Mouse (Mus musculus) midbrain, embryonic 15.5 days (tissue): ENCODE results near the gene Iqcf6. TPM values are rescaled to one million over a fixed set of nuclear protein-coding genes. Genes with fewer than 3 reads are reported as not detected.

Experiments used
- ATAC-seq: fragments of 200-750 bp; cut with Nextera tagmentation; replicated peaks from 2 replicates; pipeline ENCODE4 v1.8.0; 2017; ENCODE audit warnings: moderate TSS enrichment
- H3K27ac ChIP-seq: fragments of 300-500 bp; sonication (generic); 2 replicates; pipeline ENCODE4 v1.5.1; 2015; ENCODE audit warnings: mild to moderate bottlenecking, inconsistent platforms
- H3K27me3 ChIP-seq: fragments of 300-500 bp; sonication (generic); replicated peaks from 2 replicates; pipeline ENCODE4 v1.6.1; 2015; ENCODE audit warnings: inconsistent platforms
- H3K36me3 ChIP-seq: fragments of 300-500 bp; sonication (generic); replicated peaks from 2 replicates; pipeline ENCODE4 v1.6.1; 2015; ENCODE audit warnings: inconsistent platforms
- H3K4me1 ChIP-seq: fragments of 300-500 bp; sonication (generic); 2 replicates; pipeline ENCODE4 v1.6.1; 2015; ENCODE audit warnings: inconsistent platforms
- H3K4me2 ChIP-seq: fragments of 300-500 bp; sonication (generic); 2 replicates; pipeline ENCODE4 v1.6.1; 2015; ENCODE audit warnings: inconsistent platforms, mild to moderate bottlenecking, moderate library complexity
- H3K4me3 ChIP-seq: fragments of 300-500 bp; sonication (generic); 2 replicates; pipeline ENCODE4 v1.5.1; 2015; ENCODE audit warnings: mild to moderate bottlenecking, inconsistent platforms
- H3K9ac ChIP-seq: fragments of 300-500 bp; sonication (generic); 2 replicates; pipeline ENCODE4 v1.6.1; 2015; ENCODE audit warnings: mild to moderate bottlenecking, inconsistent platforms
- H3K9me3 ChIP-seq: fragments of 300-500 bp; sonication (generic); 2 replicates; pipeline ENCODE4 v1.6.1; 2016; ENCODE audit warnings: inconsistent platforms
- WGBS: fragments of 180-500 bp; shearing (Covaris S2); methylation state at CpG from one replicate; pipeline ENCODE4 v1.1.7; 2015; ENCODE audit warnings: mixed read lengths; 5-methylcytosine and 5-hydroxymethylcytosine counted together
- polyA plus RNA-seq: library from polyadenylated mRNA; unstranded; fragments of >200 nt; fragmentation: Nextera tagmentation; extraction: Ambion mirVana; gene quantifications from 2 replicates; pipeline ENCODE4 v1.2.1, GENCODE M21; 2015

The Iqcf6 gene
- polyA plus RNA-seq, 1 experiment from 2014 or later = not detected

DNA sequence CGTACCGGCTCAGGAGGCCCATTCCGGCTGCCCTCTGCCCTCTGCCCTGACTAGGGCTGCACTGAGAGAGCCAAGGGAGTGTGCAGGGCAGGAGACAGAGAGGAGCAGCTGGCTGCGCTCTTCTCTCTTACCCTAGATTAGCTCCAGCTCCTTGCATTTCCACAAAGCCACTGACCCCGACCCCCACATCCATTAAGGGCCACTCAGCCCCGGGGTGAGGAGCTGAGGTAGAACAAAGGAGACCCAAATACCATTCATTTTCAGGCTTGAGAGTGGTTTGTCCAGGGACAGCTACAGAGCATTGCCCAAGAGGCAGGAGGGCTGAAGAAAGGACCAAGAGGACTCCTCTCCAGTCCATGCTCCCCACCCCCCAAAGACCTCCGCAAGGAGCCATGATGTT is 33.1 kb downstream of the Iqcf6 start:
- H3K4me1 ChIP-seq = peaks cover 42% of the 10 kb centered on the region
- H3K27ac ChIP-seq = no peak overlapping the region
- H3K27me3 ChIP-seq = no peaks in the 10 kb centered on the region
- no peaks in the 10 kb centered on the region for H3K9me3 ChIP-seq
- no peak overlapping the region for H3K4me2 ChIP-seq
- no peak overlapping the region for H3K4me3 ChIP-seq
- H3K9ac ChIP-seq = no peak overlapping the region
- peaks cover 6% of the 10 kb centered on the region; the same call in 1 of the 2 replicates for H3K36me3 ChIP-seq
- ATAC-seq = no peak
- WGBS = 17% methylated on average over 7 of the region's 7 CpGs

DNA sequence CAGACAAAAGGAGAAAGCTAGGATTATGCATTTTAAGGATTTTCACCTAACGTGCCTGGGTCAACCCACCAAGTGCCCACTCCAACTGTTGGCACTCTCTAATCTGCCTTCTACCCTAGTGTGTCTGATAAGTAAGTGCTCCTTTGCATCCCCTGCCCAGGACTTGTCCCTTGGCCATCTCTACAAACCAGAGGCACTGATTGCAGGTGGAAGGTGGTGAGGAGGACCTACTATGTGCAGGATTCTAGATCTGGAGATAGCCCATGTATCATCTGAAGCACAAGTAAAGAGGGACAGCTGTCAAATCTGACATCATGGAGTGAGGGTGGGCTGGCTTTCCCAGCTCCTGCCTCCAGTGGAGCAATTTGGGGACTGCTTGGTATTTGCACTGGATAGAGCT is 33.6 kb downstream of the Iqcf6 start:
- Histone ChIP-seq H3K36me3 (peaks cover 6% of the 10 kb centered on the region; the same call in 1 of the 2 replicates), H3K4me1 (peaks cover 42% of the 10 kb centered on the region), H3K4me2 (no peak overlapping the region), H3K27ac (no peak overlapping the region), H3K27me3 (no peaks in the 10 kb centered on the region), H3K9me3 (no peaks in the 10 kb centered on the region), H3K4me3 (no peak overlapping the region), H3K9ac (no peak overlapping the region)
- ATAC-seq = no peak
- WGBS = 48% methylated on average over 1 of the region's 1 CpGs

DNA sequence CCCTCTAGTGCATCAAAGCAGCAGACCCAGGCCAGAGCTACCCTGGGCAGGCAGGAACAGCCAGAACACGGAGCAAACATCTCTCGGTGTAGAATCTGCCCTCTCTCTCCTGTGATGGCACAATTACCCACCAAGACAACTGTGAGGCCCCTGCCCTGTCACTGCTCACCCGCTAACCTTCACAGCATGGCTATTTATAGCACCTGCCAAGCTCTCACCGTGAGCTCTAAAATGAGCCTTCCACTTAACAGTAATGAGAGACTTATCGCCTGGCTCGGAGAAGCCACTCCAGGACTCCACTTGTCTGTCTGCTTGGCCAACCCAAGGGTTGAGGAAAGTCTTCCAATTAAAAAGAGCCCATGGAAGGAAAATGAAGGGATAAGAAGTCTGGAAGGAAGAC is 36.8 kb downstream of the Iqcf6 start:
- WGBS = 77% methylated on average over 6 of the region's 6 CpGs
- Histone ChIP-seq H3K4me2 (no peak overlapping the region), H3K9ac (no peak overlapping the region), H3K27ac (0 out of 2 replicates have a peak overlapping the region, but pooled peaks have one; percentile 83), H3K27me3 (no peaks in the 10 kb centered on the region), H3K4me3 (no peak overlapping the region), H3K36me3 (peaks cover 6% of the 10 kb centered on the region; the same call in 1 of the 2 replicates), H3K9me3 (no peaks in the 10 kb centered on the region), H3K4me1 (peaks cover 32% of the 10 kb centered on the region)
- no peak for ATAC-seq

DNA sequence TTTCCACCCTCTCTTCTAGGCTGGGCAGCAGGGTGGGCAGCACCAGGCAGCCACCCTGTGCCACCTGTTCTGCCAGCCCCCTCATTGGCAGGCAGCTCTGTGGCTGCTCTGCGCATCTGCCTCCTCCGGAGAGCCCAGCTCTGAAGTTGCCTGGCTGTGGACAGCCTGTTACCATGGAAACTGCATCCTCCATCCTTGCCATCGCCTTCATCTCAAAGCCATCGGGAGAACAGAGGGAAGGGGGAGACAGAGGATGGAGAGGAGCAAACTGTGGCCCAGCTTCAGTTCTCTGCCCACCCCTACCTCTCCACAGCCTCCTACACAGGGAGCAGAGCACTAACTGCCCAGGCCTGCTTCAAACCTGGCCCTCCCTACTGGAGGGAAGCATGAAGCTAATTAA is 38.1 kb downstream of the Iqcf6 start:
- Histone ChIP-seq H3K4me2 (0 out of 2 replicates have a peak overlapping the region, but pooled peaks have one; percentile 11), H3K9ac (no peak overlapping the region), H3K27ac (peak overlapping the region; percentile 83)

DNA sequence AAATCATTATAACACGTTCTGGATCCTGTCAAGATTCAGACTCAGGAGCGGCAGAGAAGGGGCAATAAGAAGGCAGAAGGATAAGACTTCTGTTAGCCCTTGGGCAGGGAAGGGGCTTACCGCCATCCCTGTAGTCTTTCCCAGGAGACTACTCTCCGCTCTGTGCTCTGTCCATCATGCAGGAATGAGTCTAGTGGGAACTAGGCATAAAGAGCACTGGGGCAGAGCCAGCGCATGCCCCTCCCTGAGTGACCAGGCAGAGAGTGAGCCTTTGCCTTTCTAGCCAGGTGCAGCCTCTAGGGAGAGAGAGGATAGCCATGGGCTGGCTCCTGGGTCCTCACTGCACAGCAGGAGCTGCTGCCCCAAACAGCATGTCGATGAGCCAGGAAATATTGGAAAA is 38.5 kb downstream of the Iqcf6 start:
- Histone ChIP-seq H3K9ac (no peak overlapping the region), H3K27me3 (no peaks in the 10 kb centered on the region), H3K4me3 (no peak overlapping the region), H3K27ac (peak overlapping the region; percentile 83), H3K4me2 (0 out of 2 replicates have a peak overlapping the region, but pooled peaks have one; percentile 11), H3K36me3 (no peaks in the 10 kb centered on the region; the same call in 1 of the 2 replicates), H3K9me3 (no peaks in the 10 kb centered on the region), H3K4me1 (peaks cover 32% of the 10 kb centered on the region)
- peak; percentile 37 for ATAC-seq
- WGBS = 47% methylated on average over 6 of the region's 6 CpGs

More for the DNA sequence above, 38.1 kb downstream of the Iqcf6 start:
- Histone ChIP-seq H3K9me3 (no peaks in the 10 kb centered on the region), H3K27me3 (no peaks in the 10 kb centered on the region), H3K36me3 (no peaks in the 10 kb centered on the region; the same call in 1 of the 2 replicates), H3K4me3 (no peak overlapping the region), H3K4me1 (peaks cover 32% of the 10 kb centered on the region)
- ATAC-seq = peak; percentile 92
- 7% methylated on average over 4 of the region's 4 CpGs for WGBS

DNA sequence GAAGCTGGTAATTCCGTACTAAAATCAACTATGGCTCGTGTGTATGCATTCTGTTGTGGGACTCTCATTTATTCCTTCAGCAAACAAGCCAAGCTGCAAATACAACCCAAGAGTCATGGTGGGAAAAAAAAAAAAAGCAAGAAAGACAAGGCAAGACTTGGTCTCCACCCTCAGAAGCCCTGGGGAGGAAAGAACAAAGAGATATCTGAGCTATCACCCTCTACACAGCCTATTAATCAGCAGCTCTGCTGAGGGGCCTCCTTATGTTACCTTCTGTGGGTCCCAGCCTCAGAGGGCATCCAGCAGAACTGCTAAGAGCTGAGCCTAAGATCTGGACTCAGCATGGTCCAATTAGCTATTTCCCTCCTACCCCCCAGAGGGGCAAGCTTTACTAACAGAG is 47.5 kb downstream of the Iqcf6 start:
- H3K4me3 ChIP-seq = no peak overlapping the region

DNA sequence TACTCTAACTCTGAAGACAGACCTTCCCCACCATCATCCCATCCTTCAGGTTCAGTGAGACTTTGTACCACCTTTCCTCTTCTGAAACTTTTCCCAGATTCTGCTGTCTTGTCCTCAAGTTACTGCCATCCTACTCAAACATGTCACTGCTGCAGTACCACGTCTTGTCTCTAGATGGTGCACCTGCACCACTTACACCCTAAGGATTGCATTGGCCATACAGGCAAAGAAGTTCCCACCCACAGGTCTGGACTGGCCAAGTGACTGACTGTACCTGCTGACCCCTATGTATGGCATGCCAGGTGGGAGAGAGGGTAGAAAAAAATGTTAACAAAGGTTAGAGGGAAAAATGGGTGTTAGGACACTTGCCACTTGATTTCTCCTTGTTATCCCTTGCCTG is 49.1 kb downstream of the Iqcf6 start:
- Histone ChIP-seq H3K9me3 (no peaks in the 10 kb centered on the region), H3K27ac (no peak overlapping the region), H3K36me3 (peaks cover 5% of the 10 kb centered on the region; the same call in 1 of the 2 replicates), H3K9ac (no peak overlapping the region), H3K4me2 (no peak overlapping the region), H3K27me3 (no peaks in the 10 kb centered on the region), H3K4me1 (no peaks in the 10 kb centered on the region), H3K4me3 (no peak overlapping the region)
- ATAC-seq = peak; percentile 85
- 0% methylated on average over 1 of the region's 1 CpGs for WGBS

More for the DNA sequence above, 47.5 kb downstream of the Iqcf6 start:
- H3K9ac ChIP-seq = no peak overlapping the region
- no peaks in the 10 kb centered on the region for H3K4me1 ChIP-seq
- no peaks in the 10 kb centered on the region for H3K27me3 ChIP-seq
- no peak overlapping the region for H3K4me2 ChIP-seq
- 84% methylated on average over 2 of the region's 2 CpGs for WGBS
- no peaks in the 10 kb centered on the region for H3K9me3 ChIP-seq
- no peak for ATAC-seq
- H3K27ac ChIP-seq = no peak overlapping the region
- peaks cover 5% of the 10 kb centered on the region; the same call in 1 of the 2 replicates for H3K36me3 ChIP-seq

DNA sequence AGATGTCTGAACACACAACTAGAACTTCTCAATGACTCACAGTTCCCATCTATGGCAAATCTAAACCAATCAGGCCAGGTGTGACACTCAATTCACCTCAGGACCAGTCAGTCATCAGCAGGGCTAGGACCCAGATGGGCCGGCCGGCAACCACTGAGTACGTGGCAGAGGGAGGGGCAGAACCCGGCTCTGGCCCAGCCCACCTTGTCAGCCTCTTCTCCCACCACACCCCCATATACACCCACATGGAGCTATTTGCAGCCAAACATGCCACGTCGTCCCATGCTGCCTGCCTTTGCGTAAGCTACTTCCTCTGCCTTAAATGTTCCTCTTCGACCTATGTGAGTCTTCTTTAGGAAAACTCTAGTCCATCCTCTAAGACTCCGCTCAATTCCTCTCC is 49.6 kb downstream of the Iqcf6 start:
- Histone ChIP-seq H3K36me3 (peaks cover 5% of the 10 kb centered on the region; the same call in 1 of the 2 replicates), H3K4me1 (no peaks in the 10 kb centered on the region), H3K4me3 (no peak overlapping the region), H3K9ac (no peak overlapping the region), H3K9me3 (no peaks in the 10 kb centered on the region), H3K4me2 (no peak overlapping the region), H3K27ac (no peak overlapping the region), H3K27me3 (no peaks in the 10 kb centered on the region)
- WGBS = 82% methylated on average over 9 of the region's 9 CpGs
- ATAC-seq = 0 out of 2 replicates have a peak, but pooled peaks have one; percentile 46

DNA sequence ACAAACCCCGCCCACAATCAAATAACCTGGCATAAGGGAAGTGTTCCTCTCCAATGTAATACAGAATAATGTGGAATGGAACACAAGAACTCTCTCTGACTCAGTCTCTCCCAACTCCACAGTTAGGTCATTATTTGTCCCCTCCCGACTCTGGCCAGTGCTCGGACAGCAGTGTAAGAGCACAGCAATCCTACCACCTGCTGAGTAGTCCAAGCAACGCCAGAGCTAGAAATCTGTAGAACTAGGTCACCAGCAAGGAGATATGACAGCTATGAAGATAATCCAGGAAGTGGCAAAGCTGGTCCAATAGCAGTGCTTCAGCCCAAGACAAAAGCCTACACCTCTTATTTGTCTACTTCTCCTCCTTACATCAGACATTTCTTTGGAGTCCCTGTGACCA is 50.2 kb downstream of the Iqcf6 start:
- no peak for ATAC-seq
- Histone ChIP-seq H3K4me2 (no peak overlapping the region), H3K27me3 (no peaks in the 10 kb centered on the region), H3K36me3 (peaks cover 5% of the 10 kb centered on the region; the same call in 1 of the 2 replicates), H3K4me3 (no peak overlapping the region), H3K4me1 (no peaks in the 10 kb centered on the region), H3K9ac (no peak overlapping the region), H3K27ac (no peak overlapping the region), H3K9me3 (no peaks in the 10 kb centered on the region)
- WGBS = 68% methylated on average over 4 of the region's 4 CpGs

Other genes starting within 250 kb of the Iqcf6 start
- gene Rpl29, start 197.1 kb upstream of the Iqcf6 start, polyA plus RNA-seq = 553 and 554 TPM in 2 replicates
- 20.7 TPM in 2 replicates for gene Acy1, start 188.3 kb upstream of the Iqcf6 start, polyA plus RNA-seq
- gene Abhd14b, start 179.1 kb upstream of the Iqcf6 start, polyA plus RNA-seq = 8.9 and 11.0 TPM in 2 replicates
- 71.2 and 71.3 TPM in 2 replicates for gene Abhd14a, start 178.9 kb upstream of the Iqcf6 start, polyA plus RNA-seq
- 295 and 310 TPM in 2 replicates for gene Pcbp4, start 173.3 kb upstream of the Iqcf6 start, polyA plus RNA-seq
- gene Gpr62, start 160.6 kb upstream of the Iqcf6 start, polyA plus RNA-seq = 1.2 and 1.4 TPM in 2 replicates
- gene Rrp9, start 150.6 kb upstream of the Iqcf6 start, polyA plus RNA-seq = 51.2 and 52.3 TPM in 2 replicates
- 1.4 and 1.5 TPM in 2 replicates for gene Parp3, start 149.6 kb upstream of the Iqcf6 start, polyA plus RNA-seq
- not detected in 2 replicates for gene Iqcf1, start 126.6 kb upstream of the Iqcf6 start, polyA plus RNA-seq
- gene Iqcf5, start 112.0 kb upstream of the Iqcf6 start, polyA plus RNA-seq = not detected in 2 replicates
- gene Iqcf3, start 65.0 kb upstream of the Iqcf6 start, polyA plus RNA-seq = not detected in 2 replicates
- gene Iqcf4, start 55.6 kb upstream of the Iqcf6 start, polyA plus RNA-seq = not detected in 2 replicates
- 17.8 and 19.3 TPM in 2 replicates for gene Grm2, start 29.5 kb downstream of the Iqcf6 start, polyA plus RNA-seq
- 63.2 and 67.7 TPM in 2 replicates for gene Tex264, start 59.3 kb downstream of the Iqcf6 start, polyA plus RNA-seq
- gene Rad54l2, start 162.6 kb downstream of the Iqcf6 start, polyA plus RNA-seq = 8.1 and 9.0 TPM in 2 replicates
- gene Dcaf1, start 195.3 kb downstream of the Iqcf6 start, polyA plus RNA-seq = 20.2 and 20.9 TPM in 2 replicates